Mouse (Mus musculus): ENCODE results near the gene Padi1.

Padi1 gene

GRCm38 (mm10) chr4:140815996-140816917, 29.3 kb downstream of the Padi1 start:
- no peak for DNase-seq (ENCODE audit: extremely low spot score)

GRCm38 (mm10) chr4:140815496-140815895, 30.1 kb downstream of the Padi1 start:
- DNase-seq (ENCODE audit: extremely low spot score), result no peak

- DNase-seq (ENCODE audit: extremely low spot score), result peak; percentile 61
Measured at GRCm38 (mm10) chr4:140814241-140815225, 31.0 kb downstream of the Padi1 start.

- no peak for DNase-seq (ENCODE audit: extremely low spot score)
Measured at GRCm38 (mm10) chr4:140813358-140814185, 32.0 kb downstream of the Padi1 start.

GRCm38 (mm10) chr4:140812609-140813008, 33.0 kb downstream of the Padi1 start:
- DNase-seq (ENCODE audit: extremely low spot score), result no peak

- no peak for DNase-seq (ENCODE audit: extremely low spot score)
Measured at GRCm38 (mm10) chr4:140812191-140812590, 33.4 kb downstream of the Padi1 start.

- DNase-seq (ENCODE audit: extremely low spot score), result no peak
Measured at GRCm38 (mm10) chr4:140810458-140811260, 34.9 kb downstream of the Padi1 start, which contains the start of gene Padi3. Padi3 (minus strand) TSS chr4:140810648.

GRCm38 (mm10) chr4:140809118-140809517, 36.5 kb downstream of the Padi1 start:
- DNase-seq (ENCODE audit: extremely low spot score), result no peak

- no peak for DNase-seq (ENCODE audit: extremely low spot score)
Measured at GRCm38 (mm10) chr4:140804601-140805000, 41.0 kb downstream of the Padi1 start.

GRCm38 (mm10) chr4:140801364-140801763, 44.2 kb downstream of the Padi1 start:
- no peak for DNase-seq (ENCODE audit: extremely low spot score)

- no peak for DNase-seq (ENCODE audit: extremely low spot score)
Measured at GRCm38 (mm10) chr4:140796786-140797185, 48.8 kb downstream of the Padi1 start.

- DNase-seq (ENCODE audit: extremely low spot score), result no peak
Measured at GRCm38 (mm10) chr4:140794678-140795077, 50.9 kb downstream of the Padi1 start.

GRCm38 (mm10) chr4:140793795-140794194, 51.8 kb downstream of the Padi1 start:
- no peak for DNase-seq (ENCODE audit: extremely low spot score)

- DNase-seq (ENCODE audit: extremely low spot score), result no peak
Measured at GRCm38 (mm10) chr4:140792584-140792983, 53.0 kb downstream of the Padi1 start.

- no peak for DNase-seq (ENCODE audit: extremely low spot score)
Measured at GRCm38 (mm10) chr4:140791071-140791470, 54.5 kb downstream of the Padi1 start.

GRCm38 (mm10) chr4:140789983-140790382, 55.6 kb downstream of the Padi1 start:
- no peak for DNase-seq (ENCODE audit: extremely low spot score)

GRCm38 (mm10) chr4:140788983-140789382, 56.6 kb downstream of the Padi1 start:
- DNase-seq (ENCODE audit: extremely low spot score), result peak; percentile 68

GRCm38 (mm10) chr4:140788264-140788663, 57.3 kb downstream of the Padi1 start:
- no peak for DNase-seq (ENCODE audit: extremely low spot score)

- no peak for DNase-seq (ENCODE audit: extremely low spot score)
Measured at GRCm38 (mm10) chr4:140787414-140787813, 58.2 kb downstream of the Padi1 start.

- no peak for DNase-seq (ENCODE audit: extremely low spot score)
Measured at GRCm38 (mm10) chr4:140785217-140785616, 60.4 kb downstream of the Padi1 start.
